Mouse (Mus musculus) left cerebral cortex, postnatal 10 days (tissue): ENCODE results near the gene Hoxc5. TPM values are rescaled to one million over a fixed set of nuclear protein-coding genes. Genes with fewer than 3 reads are reported as not detected.

Experiments
- DNase-seq, 2 experiments: peaks; one replicate each; pipeline ENCODE4 v3.0.0; 2021 to 2022; ENCODE audit warnings: low spot score in 2 of 2, mixed read lengths in 1 of 2; ENCODE audit errors: extremely low spot score in 1 of 2
- intact Hi-C: fragments of 180-260 bp; cut with DNase I; formaldehyde crosslinking; loops from one replicate; pipeline ENCODE4 v1.15.1; 2025
- total RNA-seq, 2 experiments: library from RNA; stranded (reverse); gene quantifications; 2 replicates each; pipeline ENCODE4 v1.2.3; 2021

Gene Hoxc5
- total RNA-seq, 2 experiments from 2014 or later: not detected

DNA sequence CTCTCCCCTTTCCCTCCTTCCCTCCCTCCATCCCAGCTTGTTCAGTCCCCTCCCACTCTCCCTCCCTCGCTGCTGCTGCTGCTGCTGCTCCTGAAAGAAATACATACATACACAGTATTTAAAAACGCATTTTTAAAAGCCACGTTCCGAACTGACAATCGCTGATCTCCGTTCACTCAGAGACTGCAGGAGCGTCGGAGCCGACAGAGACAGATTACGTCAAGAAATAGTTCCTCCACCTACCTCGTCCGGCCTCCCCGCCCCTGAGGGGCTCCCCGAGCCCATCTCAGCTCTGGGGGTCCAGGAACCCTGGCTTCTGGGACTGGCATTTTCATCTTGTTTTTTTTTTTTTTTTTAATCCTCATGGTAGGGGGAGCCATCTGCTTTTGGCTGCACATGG is 13.7 kb downstream of the Hoxc5 start:
- intact Hi-C loops: loop anchor here (10.0 kb wide), 1 partner anchor 334 kb away; the partner anchor contains the start of gene Gpr84
- DNase-seq: no peak

GRCm38 (mm10) chr15:102981379-102982288 is 14.4 kb downstream of the Hoxc5 start:
- intact Hi-C loops: loop anchor here (10.0 kb wide), 1 partner anchor 333 kb away; the partner anchor contains the start of gene Gpr84
- DNase-seq: no peak

GRCm38 (mm10) chr15:102983716-102984115 is 16.5 kb downstream of the Hoxc5 start:
- DNase-seq: no peak
- intact Hi-C loops: loop anchor here (10.0 kb wide), 1 partner anchor 331 kb away; the partner anchor contains the start of gene Gpr84

DNA sequence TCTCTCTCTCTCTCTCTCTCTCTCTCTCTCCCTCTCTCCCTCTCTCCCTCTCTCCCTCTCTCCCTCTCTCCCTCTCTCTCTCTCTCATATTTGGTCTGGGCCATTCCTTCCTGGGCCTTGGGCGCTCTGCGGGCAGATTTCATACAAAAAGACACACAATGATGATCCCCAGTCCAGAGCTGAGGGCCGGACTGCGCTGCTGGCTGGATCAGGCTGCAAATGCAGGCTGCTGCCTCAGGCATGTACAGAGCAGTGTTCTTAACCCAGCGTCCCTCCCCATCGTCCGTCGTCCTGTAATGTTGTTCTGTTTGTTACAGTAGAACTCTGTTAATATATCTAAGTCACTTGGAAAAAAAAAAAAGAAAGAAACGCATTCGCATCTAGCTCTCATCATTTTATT is 17.3 kb downstream of the Hoxc5 start:
- no peak for DNase-seq
- intact Hi-C loops: loop anchor here (10.0 kb wide), 1 partner anchor 330 kb away; the partner anchor contains the start of gene Gpr84

- no peak for DNase-seq
- intact Hi-C loops: loop anchor here (10.0 kb wide), 1 partner anchor 330 kb away; the partner anchor contains the start of gene Gpr84
Measured at GRCm38 (mm10) chr15:102984925-102985324, 17.7 kb downstream of the Hoxc5 start.

DNA sequence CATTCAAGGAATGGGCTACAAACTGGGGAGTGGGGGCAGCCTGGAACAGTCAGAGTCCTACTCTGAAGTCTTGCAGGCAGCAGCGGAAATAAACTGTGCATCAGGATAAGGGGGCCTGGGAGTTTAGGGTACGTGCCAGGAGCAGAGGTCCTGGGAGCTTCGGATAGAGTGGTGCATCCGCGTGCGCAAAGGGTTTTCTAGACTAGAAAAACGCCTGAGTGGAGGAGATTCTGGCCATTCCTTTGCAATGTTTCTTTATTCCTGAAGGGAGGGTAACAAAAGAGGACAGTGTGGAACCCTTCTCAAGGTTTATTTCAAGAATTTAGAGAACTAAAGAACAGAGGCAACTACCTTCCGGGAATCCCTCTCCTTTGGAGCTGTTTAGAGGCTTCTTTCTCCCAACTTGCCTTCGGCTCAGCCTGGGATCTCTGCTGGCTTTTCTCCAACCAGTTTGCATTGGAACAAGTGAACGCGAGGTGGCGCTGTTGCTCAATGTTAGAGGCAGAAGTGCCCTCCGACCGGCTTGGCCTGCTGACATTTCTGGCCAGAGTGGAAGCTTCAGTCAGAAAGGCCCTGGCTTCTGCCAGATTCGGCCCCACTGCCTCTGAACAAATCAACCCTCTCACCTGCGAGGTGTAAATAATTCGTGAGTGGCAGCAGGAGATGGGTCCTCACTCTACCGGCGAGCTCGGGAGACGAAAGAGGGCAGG is 20.0 kb downstream of the Hoxc5 start:
- DNase-seq: peak; percentile 79 to 88
- intact Hi-C loops: loop anchor here (2.0 to 10.0 kb wide), 2 partner anchors 190 to 328 kb away; partner anchors contain the start of gene Gpr84

GRCm38 (mm10) chr15:102988078-102988477 is 20.8 kb downstream of the Hoxc5 start:
- DNase-seq: no peak
- intact Hi-C loops: loop anchor here (10.0 kb wide), 1 partner anchor 327 kb away; the partner anchor contains the start of gene Gpr84

DNA sequence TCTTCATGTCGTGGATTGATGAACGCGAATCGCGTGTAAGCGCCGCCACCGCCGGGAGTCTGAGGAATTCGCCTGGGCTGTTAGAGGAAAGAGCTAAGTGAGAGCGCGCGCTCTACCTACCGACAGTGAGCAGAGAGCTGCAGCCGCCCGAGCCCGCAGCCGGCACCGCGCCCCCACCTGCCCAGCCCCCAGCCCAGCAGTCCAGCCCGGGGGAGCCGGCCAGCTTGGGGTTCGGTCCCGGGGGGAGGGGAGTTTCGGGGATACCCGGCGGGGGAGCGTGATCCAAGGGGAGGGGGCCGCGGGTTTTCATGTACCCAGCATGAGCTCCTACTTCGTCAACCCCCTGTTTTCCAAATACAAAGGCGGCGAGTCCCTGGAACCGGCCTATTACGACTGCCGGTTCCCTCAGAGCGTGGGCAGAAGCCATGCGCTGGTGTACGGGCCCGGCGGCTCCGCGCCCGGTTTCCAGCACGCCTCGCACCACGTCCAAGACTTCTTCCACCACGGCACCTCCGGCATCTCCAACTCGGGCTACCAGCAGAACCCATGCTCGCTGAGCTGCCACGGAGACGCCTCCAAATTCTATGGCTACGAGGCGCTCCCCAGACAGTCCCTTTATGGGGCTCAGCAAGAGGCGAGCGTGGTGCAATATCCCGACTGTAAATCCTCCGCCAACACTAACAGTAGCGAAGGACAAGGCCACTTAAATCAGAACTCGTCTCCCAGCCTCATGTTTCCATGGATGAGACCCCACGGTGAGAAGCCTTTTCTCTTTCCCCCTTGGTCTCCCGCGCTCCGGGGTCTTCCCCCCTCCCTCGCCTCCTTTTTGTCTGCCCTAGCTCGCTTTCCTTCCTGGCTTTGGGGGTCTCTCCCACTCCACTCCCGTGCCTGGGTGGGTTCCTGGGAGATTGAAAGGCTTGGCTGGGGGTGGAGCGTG is 23.5 kb downstream of the Hoxc5 start, which contains the start of gene Hoxc8:
Gene Hoxc8, plus strand, starts transcription at position 147 of the 937 bp plus-strand sequence.
- DNase-seq: no peak
- intact Hi-C loops: no loop called here

- no peak for DNase-seq
- intact Hi-C loops: no loop called here
Measured at GRCm38 (mm10) chr15:102991782-102992181, 24.5 kb downstream of the Hoxc5 start.

DNA sequence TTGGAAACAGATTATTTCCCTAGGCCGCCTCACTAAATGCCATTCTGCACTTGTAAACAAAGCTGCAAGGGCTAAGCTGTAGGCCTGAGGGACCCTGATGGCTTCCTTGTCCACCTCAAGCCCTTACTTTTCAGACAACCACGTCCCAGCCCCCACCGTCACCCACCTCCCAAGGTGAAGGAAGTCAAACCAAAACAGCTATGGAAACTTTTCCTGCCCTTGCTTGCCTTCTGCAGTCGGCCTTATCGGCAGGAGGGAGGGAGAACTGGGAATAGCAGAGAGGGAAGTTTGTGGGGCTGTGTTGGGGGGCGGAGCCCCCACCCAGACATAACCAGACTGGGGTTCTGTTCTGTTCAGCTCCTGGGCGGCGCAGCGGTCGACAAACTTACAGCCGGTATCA is 25.0 kb downstream of the Hoxc5 start:
- intact Hi-C loops: no loop called here
- no peak for DNase-seq

DNA sequence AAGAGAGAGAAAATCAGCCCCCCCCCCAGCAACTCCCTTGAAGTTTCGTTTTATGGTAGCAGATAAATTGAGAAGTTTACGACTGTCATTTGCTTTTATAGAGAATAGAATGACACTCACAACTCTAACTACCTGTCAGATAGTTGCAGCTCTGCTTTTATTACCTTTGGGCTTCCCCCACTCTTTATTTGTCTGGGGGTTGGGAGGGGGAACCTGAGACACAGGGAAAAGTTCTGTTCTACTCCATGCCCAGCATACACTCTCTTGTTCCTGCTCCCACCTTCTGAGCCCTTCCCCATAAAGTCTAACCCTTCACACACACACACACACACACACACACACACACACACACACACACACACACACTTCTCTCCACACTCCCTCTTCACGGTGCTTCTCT is 25.6 kb downstream of the Hoxc5 start:
- DNase-seq: no peak
- intact Hi-C loops: no loop called here

DNA sequence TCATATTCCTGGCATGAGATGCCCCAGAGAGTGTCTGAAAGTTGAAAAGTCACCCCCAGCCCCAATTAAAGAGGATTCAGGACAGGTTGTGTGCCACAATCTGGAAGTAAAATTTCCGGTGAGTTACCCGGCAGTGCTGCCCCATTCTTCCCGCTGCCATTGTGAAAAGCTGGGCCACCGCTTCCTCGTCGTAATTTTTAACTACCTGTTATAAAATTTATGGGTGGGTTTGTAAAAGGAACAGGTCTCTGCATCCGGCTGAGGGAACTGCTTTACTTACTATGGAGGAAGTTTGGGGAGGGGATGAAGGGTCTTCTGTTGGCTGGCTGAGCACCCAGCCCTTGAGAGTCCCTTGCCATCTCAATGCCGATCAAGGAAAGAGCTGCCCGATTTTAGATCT is 29.3 kb downstream of the Hoxc5 start:
- no peak for DNase-seq
- intact Hi-C loops: no loop called here

- DNase-seq: no peak
- intact Hi-C loops: no loop called here
Measured at GRCm38 (mm10) chr15:102997431-102997830, 30.2 kb downstream of the Hoxc5 start.

- no peak for DNase-seq
- intact Hi-C loops: no loop called here
Measured at GRCm38 (mm10) chr15:102997939-102998355, 30.7 kb downstream of the Hoxc5 start, which contains the start of gene Hoxc6. TSS of gene Hoxc6 (plus strand) at chr15:102998257.

DNA sequence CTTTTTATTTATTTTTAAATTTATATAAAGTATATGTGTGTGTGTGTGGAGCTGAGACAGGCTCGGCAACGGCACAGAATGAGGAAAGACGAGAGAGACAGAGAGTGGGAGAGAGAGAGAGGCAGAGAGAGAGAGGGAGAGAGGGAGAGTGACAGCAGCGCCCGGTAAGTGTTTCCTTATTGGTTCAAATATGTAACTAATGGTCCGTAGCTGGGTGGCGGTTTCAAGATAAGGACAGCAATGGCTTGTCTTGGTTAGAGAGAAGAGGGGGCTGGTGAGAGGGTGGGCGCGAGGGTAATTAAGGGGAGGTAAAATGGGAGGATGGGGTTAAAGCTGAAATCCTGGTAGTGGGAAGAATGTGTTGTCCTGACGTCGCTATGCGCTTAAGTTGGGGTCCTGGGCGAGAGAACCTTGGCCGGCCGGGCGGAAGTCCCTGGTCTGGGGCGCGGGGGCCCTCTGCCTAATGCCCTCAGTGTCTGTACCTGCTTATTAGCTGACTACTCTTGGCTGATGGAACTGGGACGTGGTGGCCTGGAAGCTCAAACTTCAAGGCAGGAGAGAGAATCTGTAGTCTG is 31.5 kb downstream of the Hoxc5 start:
- intact Hi-C loops: no loop called here
- DNase-seq: no peak

GRCm38 (mm10) chr15:102999183-102999831 is 32.1 kb downstream of the Hoxc5 start:
- peak in 1 of 2 experiments; percentile 56 for DNase-seq
- intact Hi-C loops: no loop called here

DNA sequence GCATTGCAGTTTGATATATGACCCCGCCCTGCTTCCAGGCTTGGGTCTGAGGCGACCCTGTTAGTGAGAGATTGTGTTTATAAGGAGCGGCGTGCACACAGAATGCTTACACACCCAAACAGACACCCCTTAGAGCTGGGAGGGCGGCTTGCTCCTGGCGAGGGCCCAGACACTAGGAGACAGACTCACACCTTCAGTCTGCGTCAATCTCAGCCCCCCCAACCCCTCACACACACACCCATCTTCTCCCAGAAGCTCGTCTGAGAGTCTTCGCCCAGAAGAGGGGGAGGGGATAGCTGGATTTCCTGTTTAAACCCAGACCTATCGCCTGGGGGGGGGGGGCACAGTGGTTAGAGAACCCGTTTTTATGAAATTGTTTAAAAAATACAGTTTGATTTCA is 32.7 kb downstream of the Hoxc5 start:
- intact Hi-C loops: no loop called here
- DNase-seq: no peak
